Mouse (Mus musculus) bone marrow macrophage, adult 2 months (primary cell): Measurements from ENCODE around the gene Fto.

ENCODE experiments used
- CTCF ChIP-seq: IDR thresholded peaks from 2 replicates; pipeline ENCODE4 v1.5.1; 2012; ENCODE audit warnings: low read depth, mild to moderate bottlenecking, low read length, moderate library complexity
- POLR2A ChIP-seq: IDR thresholded peaks from 2 replicates; pipeline ENCODE4 v1.6.1; 2012; ENCODE audit warnings: mild to moderate bottlenecking, low read depth, low read length, borderline replicate concordance

DNA sequence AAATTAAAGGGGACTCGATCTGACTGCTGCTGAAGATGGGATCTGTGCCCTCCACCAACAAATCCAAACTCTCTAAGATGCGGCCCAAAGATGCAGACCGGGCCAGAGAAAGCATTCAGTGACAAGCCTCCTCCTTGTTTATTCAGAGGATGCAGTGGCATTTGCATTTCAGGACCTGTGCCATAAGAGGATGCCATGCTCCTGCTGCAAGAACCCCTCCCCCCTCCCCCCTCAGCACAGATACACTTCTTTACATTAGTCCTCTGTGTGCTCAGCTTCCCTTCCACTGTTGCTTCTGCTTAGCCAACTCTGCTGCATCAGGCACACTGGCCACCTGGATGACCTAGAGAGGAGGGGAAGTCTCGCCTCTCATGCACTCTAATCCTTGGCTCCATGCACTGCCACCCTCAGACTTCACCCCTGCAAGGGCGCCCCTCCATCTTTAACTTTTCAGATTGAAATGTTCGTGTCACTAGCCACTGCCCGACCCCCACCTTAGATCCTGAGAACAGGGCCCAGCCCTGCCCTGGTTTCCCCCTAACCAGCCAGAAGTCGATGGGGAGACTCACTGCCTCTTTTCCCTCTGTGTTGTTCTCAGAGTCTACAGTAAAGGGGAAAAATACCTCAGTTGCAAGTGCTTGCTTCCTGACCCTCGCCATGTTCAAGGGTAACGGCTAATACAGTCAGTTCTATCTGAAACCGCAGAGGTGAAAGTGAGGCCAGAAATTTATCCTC lies 14.3 kb downstream of the Fto start:
- TF ChIP-seq CTCF (no peak), POLR2A (no peak)
